Mouse (Mus musculus): ENCODE data around the gene Otof. TPM values are rescaled to one million over a fixed set of nuclear protein-coding genes. Genes with fewer than 3 reads are reported as not detected.

The Otof gene
- polyA plus RNA-seq, 3 experiments from 2014 or later: not detected

- no peak for ATAC-seq
These were observed 119.9 kb downstream of the Otof start for GRCm38 (mm10) chr5:30341601-30342365.

- ATAC-seq: no peak
These were observed 120.9 kb downstream of the Otof start for GRCm38 (mm10) chr5:30340815-30341214.

Other genes starting within 250 kb of the Otof start
- 10 to 100 TPM; 18.1 to 26.0 (median 25.3) TPM for gene Selenoi, start 229.4 kb downstream of the Otof start, polyA plus RNA-seq (2017; shearing (Covaris generic))
- 1 to 10 TPM in 2 of 3 experiments, under 1 TPM in 1; 0.50 to 3.1 (median 1.5) TPM for gene Drc1, start 180.5 kb downstream of the Otof start, polyA plus RNA-seq (2017; shearing (Covaris generic))
- gene 1700001C02Rik, start 4.1 kb upstream of the Otof start, polyA plus RNA-seq (2017; shearing (Covaris generic)): not detected
- gene Cib4, start 83.9 kb upstream of the Otof start, polyA plus RNA-seq (2017; shearing (Covaris generic)): not detected
- under 1 TPM in 1 of 3 experiments, not detected in 2; 0.09 TPM for gene Kcnk3, start 126.2 kb upstream of the Otof start, polyA plus RNA-seq (2017; shearing (Covaris generic))
- gene Slc35f6, start 186.0 kb upstream of the Otof start, polyA plus RNA-seq (2017; shearing (Covaris generic)): 10 to 100 TPM; 13.9 to 16.4 (median 14.8) TPM
- 100 to 1,000 TPM in 1 of 3 experiments, 10 to 100 TPM in 2; 31.9 to 201 (median 58.8) TPM for gene Cenpa, start 204.8 kb upstream of the Otof start, polyA plus RNA-seq (2017; shearing (Covaris generic))
- 1 to 10 TPM in 1 of 3 experiments, under 1 TPM in 1, not detected in 1; 0.13 to 1.5 TPM for gene Dpysl5, start 249.6 kb upstream of the Otof start, polyA plus RNA-seq (2017; shearing (Covaris generic))